Mouse (Mus musculus): ENCODE data around the gene Sympk.

DNA sequence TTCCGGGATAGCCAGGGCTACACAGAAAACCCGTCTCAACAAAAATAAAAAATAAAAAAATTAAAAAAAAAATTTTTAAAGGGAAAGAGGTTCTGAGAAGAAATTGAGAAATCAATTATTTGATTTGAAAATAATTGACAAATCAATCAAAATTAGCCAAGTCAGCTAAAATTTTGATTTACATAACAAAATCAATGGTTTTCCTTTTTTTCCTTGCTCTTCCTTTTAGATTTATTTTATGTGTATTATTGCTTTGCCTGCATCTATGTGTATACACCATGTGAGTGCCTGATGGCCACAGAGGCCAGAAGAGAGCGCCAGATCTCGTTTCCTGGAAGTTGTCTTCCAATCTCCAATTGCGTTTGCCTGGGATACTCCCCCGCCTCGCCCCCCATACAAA, 6.3 kb upstream of the Sympk start:
- TF ChIP-seq CTCF (IDR thresholded peaks at IDR 0.05; ENCODE audit: borderline replicate concordance, extremely low read depth, insufficient read depth, insufficient read length) (no peak), POLR2A (IDR thresholded peaks at IDR 0.05; ENCODE audit: borderline replicate concordance, extremely low read depth, insufficient read depth, insufficient read length, poor library complexity, severe bottlenecking) (no peak)

All from brain, embryonic 14.5 days (tissue).